Mouse (Mus musculus): Measurements from ENCODE around the gene Mxra7. TPM values are rescaled to one million over a fixed set of nuclear protein-coding genes. Genes with fewer than 3 reads are reported as not detected.
"Not testable (repeated sequence)": the region's sequence is repeated elsewhere in the genome, so short reads cannot be mapped to it uniquely, and the experiment has no call there.

Gene Mxra7
- polyA plus RNA-seq, 1 experiment, result 76.8 TPM

DNA sequence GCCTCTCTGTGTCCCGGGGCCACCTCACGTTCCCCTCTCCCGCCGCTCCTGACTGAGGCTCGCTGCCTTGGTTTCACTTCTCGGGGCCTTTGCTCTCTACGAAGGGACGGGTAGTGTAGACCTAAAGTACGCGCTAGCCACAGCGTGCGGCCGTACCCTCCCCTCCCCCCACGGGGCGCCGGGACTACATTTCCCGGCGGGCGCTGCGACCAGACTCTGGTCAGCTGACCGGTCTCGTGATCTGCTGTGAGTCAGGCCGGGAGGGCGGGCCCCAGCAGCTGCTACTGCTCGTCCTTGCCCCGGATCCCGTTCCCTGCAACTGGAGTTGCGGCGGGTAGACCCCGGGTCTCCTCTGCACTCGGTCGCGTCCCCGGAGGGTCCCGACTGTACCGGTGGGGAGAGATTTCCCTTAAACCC is 25.7 kb upstream of the Mxra7 start:
- H3K4me1 ChIP-seq (ENCODE audit: control insufficient read depth, insufficient read depth, low read length), result peaks cover 7% of the 10 kb centered on the region
- peak overlapping the region; percentile 95 for H3K27ac ChIP-seq (ENCODE audit: insufficient read depth, low read length)
- peak overlapping the region; percentile 84 for H3K4me3 ChIP-seq (ENCODE audit: insufficient read depth, low read length)
- TF ChIP-seq POLR2A (IDR thresholded peaks at IDR 0.05; ENCODE audit: low read depth, low read length) (peak; percentile 84), CTCF (IDR thresholded peaks at IDR 0.05; ENCODE audit: borderline replicate concordance, insufficient read depth, low read length) (no peak)

DNA sequence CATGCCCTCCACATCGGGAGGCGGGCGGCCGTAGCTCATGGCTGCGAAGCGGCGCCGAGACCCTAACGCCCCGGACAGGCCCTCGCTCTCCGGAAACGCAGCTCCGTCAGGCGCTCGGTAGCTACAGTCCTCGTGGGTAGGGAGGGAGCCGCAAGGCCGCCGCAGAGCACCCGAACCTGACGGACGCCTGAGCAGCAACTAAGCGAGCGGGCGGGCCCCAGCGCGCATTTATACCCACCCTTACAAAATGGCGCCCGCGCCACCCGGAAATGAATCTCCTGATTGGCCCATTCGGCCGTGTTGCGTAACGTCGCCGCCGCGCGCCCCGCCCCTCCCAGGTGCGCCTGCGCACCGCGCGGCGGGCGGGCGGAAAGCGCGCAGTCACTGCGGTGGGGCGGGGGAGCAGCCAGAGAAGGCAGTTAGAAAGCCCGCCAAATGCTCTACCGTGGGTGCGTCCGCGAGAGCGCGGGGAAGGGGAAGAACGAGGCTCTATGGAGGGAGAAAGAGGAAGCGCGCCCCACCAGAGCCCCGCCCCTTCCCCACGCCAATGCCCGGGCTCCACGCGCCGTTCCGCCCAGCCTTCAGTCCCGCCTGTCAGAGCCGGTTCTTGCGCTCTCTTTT is 25.2 kb upstream of the Mxra7 start, which contains the start of gene Srsf2:
Srsf2 (minus strand) TSS at position 204 of the 621 bp plus-strand sequence.
- TF ChIP-seq CTCF (IDR thresholded peaks at IDR 0.05; ENCODE audit: borderline replicate concordance, insufficient read depth, low read length) (no peak), POLR2A (IDR thresholded peaks at IDR 0.05; ENCODE audit: low read depth, low read length) (peak; percentile 99)
- Histone ChIP-seq H3K27ac (ENCODE audit: insufficient read depth, low read length) (peak within 1 kb of the TSS; percentile 95), H3K4me1 (ENCODE audit: control insufficient read depth, insufficient read depth, low read length) (peaks cover 8% of the 10 kb centered on the region), H3K4me3 (ENCODE audit: insufficient read depth, low read length) (peak within 1 kb of the TSS; percentile 96)

DNA sequence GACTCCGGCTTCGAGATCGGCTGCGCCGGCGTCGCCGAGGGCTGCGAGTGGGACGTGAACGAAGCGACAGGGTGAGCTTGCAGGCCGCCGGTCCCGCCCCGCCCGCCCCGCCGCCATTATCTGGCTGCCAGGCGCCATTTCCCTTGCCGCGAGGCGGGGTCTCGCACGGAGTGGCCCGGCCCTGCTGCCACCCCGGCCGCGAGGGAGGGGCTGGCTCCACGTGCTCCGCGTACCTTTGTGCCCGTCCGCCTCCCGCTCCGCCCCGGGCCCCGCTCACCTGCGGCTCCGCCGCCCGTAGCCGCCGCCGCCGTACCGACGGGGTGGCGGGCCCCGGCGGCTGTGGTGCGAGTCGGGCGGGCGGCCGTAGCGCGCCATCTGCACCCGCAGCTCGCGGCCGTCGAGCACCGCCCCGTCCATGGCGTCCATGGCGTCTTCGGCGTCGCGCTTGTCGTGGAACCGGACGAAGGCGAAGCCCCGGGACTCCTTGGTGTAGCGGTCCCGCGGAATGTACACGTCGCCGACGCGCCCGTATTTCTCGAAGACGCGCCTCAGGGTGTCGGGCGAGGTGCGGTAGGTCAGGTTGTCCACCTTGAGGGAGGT is 24.5 kb upstream of the Mxra7 start, which contains the start of gene Mfsd11:
Mfsd11 (plus strand) TSS at position 150 of the 600 bp plus-strand sequence.
- H3K4me1 ChIP-seq (ENCODE audit: control insufficient read depth, insufficient read depth, low read length), result peaks cover 5% of the 10 kb centered on the region
- TF ChIP-seq POLR2A (IDR thresholded peaks at IDR 0.05; ENCODE audit: low read depth, low read length) (0 out of 2 replicates have a peak, but pooled peaks have one; percentile 36), CTCF (IDR thresholded peaks at IDR 0.05; ENCODE audit: borderline replicate concordance, insufficient read depth, low read length) (no peak)
- peak within 1 kb of the TSS; percentile 95 for H3K27ac ChIP-seq (ENCODE audit: insufficient read depth, low read length)
- H3K4me3 ChIP-seq (ENCODE audit: insufficient read depth, low read length), result peak within 1 kb of the TSS; percentile 96

DNA sequence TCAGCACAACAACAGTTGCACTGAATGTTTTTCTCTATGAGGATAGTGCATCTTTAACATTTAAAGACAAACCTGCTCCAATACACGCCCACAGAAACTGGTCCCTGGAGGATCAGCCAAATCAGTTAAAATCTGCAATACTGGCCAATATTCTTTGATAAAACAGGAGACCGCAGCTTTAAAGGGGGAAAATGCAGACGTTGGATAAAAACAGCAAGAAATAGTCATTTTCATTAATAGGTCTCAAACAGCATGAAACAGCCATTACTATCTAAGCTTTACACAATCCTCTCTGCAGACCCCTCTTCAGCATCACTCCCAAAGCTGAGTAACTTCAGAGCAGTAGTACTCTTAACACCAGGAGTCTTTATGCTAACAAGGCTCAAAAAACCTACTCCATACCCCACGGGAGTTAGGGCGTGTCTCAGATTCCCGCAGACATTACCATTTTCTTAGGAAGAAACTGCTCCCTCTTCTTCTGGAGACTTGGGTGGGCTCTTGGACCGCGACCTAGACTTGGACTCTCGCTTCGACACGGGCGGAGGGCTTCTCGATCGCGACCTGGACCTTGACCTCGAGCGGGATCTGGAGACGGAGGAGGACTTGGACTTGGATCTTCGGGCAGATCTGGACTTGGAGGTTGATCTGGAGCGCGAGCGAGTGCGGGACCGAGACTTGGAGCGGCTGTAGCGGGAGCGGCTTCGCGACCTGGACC is 23.9 kb upstream of the Mxra7 start:
- peak; percentile 12; the same call in 1 of the 2 replicates for TF ChIP-seq POLR2A (IDR thresholded peaks at IDR 0.05; ENCODE audit: low read depth, low read length)
- no peak for TF ChIP-seq CTCF (IDR thresholded peaks at IDR 0.05; ENCODE audit: borderline replicate concordance, insufficient read depth, low read length)
- H3K27ac ChIP-seq (ENCODE audit: insufficient read depth, low read length), result peak overlapping the region; percentile 53
- H3K4me3 ChIP-seq (ENCODE audit: insufficient read depth, low read length), result peak overlapping the region; percentile 96
- peaks cover 2% of the 10 kb centered on the region; the same call in 1 of the 2 replicates for H3K4me1 ChIP-seq (ENCODE audit: control insufficient read depth, insufficient read depth, low read length)

DNA sequence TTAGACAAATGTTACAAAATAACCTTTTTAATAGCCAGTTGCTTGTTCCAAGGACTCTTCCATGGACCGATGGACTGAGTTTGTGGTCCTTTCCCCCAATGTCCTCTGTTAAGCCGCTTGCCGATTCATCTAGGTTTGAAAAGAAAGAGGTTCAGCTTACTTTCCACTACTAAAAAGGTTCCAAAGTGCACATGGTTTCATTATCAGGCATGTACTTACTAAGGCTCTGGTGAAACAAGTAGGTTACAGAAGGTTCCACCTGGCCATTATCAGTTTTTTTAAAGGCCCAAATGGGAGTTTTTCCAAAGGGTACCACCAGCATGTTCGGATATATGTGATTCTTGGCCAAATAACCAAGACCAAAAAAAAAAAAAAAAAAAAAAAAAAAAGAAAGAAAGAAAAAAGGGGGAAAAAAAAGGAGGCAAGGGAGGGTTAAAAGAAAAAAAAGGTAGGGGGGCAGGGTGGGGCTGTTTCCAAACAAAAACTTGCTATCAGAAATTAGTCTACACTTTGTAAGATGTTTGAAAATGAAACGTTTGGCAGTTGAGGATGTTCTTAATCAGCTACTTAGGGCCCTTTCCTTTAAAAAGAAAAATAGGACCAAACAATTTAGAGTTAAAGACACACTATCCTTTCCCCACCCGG is 23.1 kb upstream of the Mxra7 start:
- Histone ChIP-seq H3K4me3 (ENCODE audit: insufficient read depth, low read length) (peak overlapping the region; percentile 96), H3K4me1 (ENCODE audit: control insufficient read depth, insufficient read depth, low read length) (peaks cover 2% of the 10 kb centered on the region; the same call in 1 of the 2 replicates), H3K27ac (ENCODE audit: insufficient read depth, low read length) (no peak overlapping the region)
- TF ChIP-seq CTCF (IDR thresholded peaks at IDR 0.05; ENCODE audit: borderline replicate concordance, insufficient read depth, low read length) (no peak), POLR2A (IDR thresholded peaks at IDR 0.05; ENCODE audit: low read depth, low read length) (no peak)

DNA sequence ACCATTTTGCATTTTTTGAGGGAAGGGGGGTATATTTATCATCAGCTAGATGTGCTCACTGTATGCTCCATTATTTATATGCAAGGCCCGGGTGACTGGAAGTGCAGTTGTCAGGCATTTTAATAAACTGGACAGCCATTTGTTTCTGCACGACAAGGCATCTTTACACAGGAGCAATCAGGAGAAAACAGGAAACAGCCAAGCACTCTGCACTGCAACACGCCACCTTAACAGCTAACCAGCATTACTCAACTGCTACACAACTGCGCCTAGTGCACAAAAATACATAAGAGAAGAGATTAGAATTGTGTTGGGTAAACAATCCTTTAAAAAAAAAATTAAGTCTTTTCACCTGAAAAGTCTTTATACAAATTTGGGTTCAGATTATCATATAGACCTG is 22.2 kb upstream of the Mxra7 start:
- Histone ChIP-seq H3K4me1 (ENCODE audit: control insufficient read depth, insufficient read depth, low read length) (peaks cover 2% of the 10 kb centered on the region; the same call in 1 of the 2 replicates), H3K4me3 (ENCODE audit: insufficient read depth, low read length) (peak overlapping the region; percentile 73), H3K27ac (ENCODE audit: insufficient read depth, low read length) (no peak overlapping the region)
- no peak for TF ChIP-seq POLR2A (IDR thresholded peaks at IDR 0.05; ENCODE audit: low read depth, low read length)

DNA sequence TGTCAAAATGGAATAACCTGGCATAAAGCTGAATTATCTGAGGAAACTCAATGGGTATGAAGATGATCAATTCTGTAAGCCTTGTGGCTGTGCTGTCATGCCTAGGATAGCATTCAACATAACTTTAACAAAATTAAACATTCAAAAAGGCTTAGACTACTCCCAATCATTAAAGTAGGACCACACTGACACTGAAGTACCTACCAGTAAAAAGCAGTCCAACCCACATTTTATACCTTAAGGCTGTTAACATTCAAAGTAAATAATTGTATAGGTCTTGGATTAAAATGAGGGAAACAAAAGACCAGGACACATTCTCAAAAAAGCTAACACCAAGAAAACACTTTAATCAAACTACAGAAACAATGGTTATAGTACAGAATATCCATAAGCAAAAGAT is 21.7 kb upstream of the Mxra7 start:
- no peak overlapping the region for H3K27ac ChIP-seq (ENCODE audit: insufficient read depth, low read length)
- peaks cover 2% of the 10 kb centered on the region; the same call in 1 of the 2 replicates for H3K4me1 ChIP-seq (ENCODE audit: control insufficient read depth, insufficient read depth, low read length)
- TF ChIP-seq POLR2A (IDR thresholded peaks at IDR 0.05; ENCODE audit: low read depth, low read length) (no peak), CTCF (IDR thresholded peaks at IDR 0.05; ENCODE audit: borderline replicate concordance, insufficient read depth, low read length) (no peak)
- H3K4me3 ChIP-seq (ENCODE audit: insufficient read depth, low read length), result no peak overlapping the region

DNA sequence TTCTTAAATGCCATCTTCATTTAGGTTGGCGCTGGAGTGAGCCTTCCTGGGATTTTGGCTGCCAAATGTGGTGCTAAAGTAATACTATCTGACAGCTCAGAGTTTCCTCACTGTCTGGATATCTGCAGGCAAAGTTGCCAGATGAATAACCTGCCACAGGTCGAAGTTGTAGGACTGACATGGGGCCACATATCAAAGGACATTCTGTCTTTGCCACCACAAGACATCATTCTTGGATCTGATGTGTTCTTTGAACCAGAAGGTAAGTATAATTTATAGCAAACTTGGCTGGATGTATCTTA is 21.0 kb upstream of the Mxra7 start:
- H3K4me3 ChIP-seq (ENCODE audit: insufficient read depth, low read length); H3K27ac ChIP-seq (ENCODE audit: insufficient read depth, low read length); H3K4me1 ChIP-seq (ENCODE audit: control insufficient read depth, insufficient read depth, low read length): not testable (repeated sequence)

DNA sequence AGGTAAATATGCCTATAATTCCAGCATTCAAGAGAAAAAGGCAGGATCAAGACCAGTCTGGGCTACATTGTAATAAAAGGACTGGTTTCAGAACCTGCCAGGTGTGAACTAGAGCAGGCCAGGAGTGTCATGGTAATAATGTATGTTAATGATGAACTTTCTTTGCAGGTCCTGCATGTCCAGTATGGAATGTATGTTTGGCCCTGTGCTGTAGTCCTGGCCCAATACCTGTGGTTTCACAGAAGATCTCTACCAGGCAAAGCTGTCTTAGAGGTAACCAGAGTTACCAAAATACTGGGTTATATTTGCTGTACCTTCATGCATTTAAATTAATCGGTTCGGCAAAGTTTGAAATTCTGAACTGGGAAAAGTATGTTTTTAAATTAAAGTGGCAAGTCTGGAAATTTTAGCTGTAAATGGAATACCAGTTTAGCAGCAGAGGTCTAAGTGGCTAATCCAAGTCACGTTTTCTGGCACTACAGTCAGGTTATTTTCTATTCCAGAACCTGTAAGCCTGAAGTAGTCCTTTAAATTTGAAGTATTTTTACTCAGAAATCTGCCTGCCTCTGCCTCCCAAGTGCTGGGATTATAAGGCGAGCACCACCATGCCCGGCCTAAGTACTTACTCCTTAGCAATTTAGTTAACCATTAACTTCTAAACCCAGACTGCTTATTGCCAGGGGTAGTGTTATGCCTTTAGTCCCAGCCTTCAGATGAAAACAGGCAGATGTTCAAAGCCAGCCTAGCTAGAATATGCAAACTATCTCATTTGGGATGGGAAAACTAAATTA is 20.4 kb upstream of the Mxra7 start:
- Histone ChIP-seq H3K27ac (ENCODE audit: insufficient read depth, low read length) (no peak overlapping the region), H3K4me1 (ENCODE audit: control insufficient read depth, insufficient read depth, low read length) (peaks cover 2% of the 10 kb centered on the region; the same call in 1 of the 2 replicates), H3K4me3 (ENCODE audit: insufficient read depth, low read length) (no peak overlapping the region)
- TF ChIP-seq CTCF (IDR thresholded peaks at IDR 0.05; ENCODE audit: borderline replicate concordance, insufficient read depth, low read length) (no peak), POLR2A (IDR thresholded peaks at IDR 0.05; ENCODE audit: low read depth, low read length) (peak; percentile 36)

Data from embryonic fibroblast, embryonic 13.5 days (primary cell).